Mouse (Mus musculus) layer of hippocampus, adult 9-11 months (tissue): ENCODE results near the gene Xylt1.
A peak's percentile ranks its signal among the peaks of the same experiment; 100 is the strongest.

Experiments used
- DNase-seq: peaks from one replicate; pipeline ENCODE4 v3.0.0; 2022

The Xylt1 gene

GRCm38 (mm10) chr7:117622769-117623168 is 242.0 kb downstream of the Xylt1 start:
- DNase-seq = no peak

- DNase-seq = peak; percentile 41
Measured at GRCm38 (mm10) chr7:117628791-117629190, 248.0 kb downstream of the Xylt1 start.

- DNase-seq = no peak
Measured at GRCm38 (mm10) chr7:117630657-117631056, 249.9 kb downstream of the Xylt1 start.

- no peak for DNase-seq
Measured at GRCm38 (mm10) chr7:117635584-117635983, 254.8 kb downstream of the Xylt1 start.

DNA sequence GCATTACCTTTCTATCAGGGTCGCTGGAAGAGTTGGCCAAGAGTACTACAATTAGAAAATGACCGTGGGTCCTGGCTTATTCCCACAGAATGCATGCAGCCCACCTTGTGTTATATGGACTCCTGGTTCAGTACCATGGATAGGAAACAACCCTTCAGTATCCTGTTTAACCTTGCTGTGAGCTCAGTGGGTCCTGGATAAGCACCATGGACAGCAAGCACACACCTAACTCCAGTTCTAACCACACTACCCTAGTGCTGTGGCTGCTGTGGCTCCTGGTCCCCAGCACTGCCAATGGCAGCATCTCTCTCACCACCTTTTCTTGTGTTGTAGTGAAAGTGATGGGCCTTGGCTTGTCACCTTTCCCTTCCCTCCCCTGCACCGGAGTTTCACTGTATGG is 255.9 kb downstream of the Xylt1 start:
- no peak for DNase-seq

- DNase-seq = no peak
Measured at GRCm38 (mm10) chr7:117637997-117638396, 257.2 kb downstream of the Xylt1 start.

DNA sequence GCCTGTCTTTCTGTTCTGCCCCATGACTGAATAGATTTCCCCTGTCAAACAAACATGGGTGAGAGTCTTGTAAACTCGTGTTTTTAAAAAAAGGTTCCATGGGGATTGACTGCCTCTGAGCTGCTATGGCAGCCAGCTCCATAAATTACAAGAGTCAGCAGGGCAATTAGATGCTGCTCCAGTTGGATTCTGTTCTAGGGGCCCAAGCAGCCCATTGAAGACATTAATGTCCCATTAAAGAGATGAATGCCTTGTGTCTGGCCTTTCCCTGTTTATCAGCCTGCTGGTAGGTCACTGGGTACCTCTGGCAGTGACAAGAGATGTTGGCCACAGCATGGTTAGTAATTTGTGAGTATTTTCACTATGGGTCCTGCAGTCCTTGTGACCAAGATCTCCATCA is 271.9 kb downstream of the Xylt1 start:
- DNase-seq = no peak

DNA sequence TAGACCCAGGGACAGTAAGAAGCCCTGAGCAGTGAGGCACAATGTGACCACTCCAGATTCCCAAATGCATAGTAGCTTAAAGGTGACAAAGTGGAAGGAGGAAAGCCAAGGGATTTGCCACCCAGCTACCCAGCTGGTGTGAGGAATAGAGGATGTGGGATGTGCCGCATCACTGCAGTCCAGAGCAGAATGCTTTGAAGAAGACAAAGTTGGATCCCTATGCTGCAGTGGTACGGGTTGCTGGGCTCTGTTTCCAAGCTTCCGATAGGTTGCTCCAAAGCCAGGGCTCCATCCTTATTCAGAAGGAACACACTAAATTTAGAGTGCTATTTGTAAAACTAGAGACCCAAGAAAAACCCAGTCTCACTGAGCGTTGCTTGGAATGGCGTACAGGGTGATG is 275.0 kb downstream of the Xylt1 start:
- DNase-seq = no peak

DNA sequence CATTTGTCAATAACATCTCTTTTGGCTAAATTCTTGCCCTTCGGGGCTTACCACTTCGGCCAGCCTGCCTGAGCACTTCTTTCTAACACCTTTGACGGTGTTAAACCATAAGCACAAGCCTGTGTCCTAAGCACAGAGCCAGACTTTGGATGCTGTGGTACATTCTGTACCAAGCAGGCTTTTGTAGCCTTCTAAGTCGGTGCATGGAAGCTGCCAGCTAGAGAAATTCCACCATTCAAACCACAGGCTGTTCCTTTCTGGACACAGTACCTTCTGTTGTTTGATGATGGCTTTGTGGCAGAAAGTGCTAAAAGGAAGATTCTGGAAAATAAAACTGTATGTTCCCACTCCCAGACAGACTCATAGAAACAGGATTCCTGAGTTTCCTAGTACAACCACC is 277.4 kb downstream of the Xylt1 start:
- DNase-seq = no peak

DNA sequence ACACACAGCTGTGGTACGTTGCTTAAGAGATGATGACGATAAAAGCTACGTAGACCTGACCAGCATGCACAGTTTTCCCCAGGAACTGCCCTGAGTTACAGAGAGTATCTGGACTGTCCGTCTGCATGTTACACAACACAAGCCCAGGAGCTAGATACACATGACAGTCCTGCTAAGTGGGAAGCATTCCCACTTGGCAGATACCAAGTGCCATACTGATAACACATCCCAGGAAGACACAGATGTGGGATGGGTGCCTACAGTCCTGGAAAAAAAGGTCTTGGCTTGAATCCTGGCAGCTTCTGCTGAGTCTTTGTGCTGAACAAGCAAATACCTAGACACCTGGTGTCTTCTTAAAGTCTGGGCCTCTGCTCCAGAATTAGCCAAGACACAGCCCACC is 278.0 kb downstream of the Xylt1 start:
- DNase-seq = peak; percentile 19

DNA sequence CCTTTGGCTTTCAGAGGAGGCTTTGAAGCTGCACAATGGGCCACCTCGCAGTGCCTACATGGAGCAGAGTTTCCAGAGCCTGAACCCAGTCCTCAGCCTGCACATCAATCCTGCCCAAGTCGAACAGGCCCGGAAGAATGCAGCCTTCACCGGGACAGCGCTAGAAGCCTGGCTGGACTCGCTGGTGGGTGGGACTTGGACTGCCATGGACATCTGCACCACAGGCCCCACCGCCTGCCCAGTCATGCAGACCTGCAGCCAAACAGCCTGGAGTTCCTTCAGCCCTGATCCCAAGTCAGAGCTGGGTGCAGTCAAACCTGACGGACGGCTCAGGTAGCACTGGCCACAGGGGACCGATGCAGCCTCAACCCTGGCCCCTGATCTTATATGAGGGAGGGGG is 286.5 kb downstream of the Xylt1 start:
- DNase-seq = no peak

GRCm38 (mm10) chr7:117668226-117668625 is 287.4 kb downstream of the Xylt1 start:
- DNase-seq = no peak

DNA sequence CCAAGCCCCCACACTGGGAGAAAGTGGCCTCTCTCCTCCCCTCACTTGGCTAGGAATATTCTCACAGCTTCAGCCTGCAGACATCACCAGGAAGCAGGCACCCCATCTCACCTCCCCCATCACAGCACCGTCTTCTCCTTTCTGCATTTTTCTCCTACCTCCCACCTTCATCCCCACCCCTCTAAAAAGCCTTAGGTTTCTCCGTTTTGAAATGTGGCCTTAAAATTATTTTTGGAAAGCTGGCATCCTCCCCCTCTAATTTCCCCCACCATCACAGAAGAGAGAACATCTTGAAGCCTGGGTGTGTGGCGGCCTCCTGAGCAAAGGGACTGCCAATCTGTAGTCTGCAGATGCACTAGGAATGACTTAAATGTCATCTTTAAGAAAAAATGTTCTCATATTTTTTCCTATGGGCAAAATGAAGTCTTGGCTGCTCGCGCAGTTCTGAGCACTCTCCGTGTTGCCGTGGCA is 291.4 kb downstream of the Xylt1 start:
- DNase-seq = peak; percentile 78

DNA sequence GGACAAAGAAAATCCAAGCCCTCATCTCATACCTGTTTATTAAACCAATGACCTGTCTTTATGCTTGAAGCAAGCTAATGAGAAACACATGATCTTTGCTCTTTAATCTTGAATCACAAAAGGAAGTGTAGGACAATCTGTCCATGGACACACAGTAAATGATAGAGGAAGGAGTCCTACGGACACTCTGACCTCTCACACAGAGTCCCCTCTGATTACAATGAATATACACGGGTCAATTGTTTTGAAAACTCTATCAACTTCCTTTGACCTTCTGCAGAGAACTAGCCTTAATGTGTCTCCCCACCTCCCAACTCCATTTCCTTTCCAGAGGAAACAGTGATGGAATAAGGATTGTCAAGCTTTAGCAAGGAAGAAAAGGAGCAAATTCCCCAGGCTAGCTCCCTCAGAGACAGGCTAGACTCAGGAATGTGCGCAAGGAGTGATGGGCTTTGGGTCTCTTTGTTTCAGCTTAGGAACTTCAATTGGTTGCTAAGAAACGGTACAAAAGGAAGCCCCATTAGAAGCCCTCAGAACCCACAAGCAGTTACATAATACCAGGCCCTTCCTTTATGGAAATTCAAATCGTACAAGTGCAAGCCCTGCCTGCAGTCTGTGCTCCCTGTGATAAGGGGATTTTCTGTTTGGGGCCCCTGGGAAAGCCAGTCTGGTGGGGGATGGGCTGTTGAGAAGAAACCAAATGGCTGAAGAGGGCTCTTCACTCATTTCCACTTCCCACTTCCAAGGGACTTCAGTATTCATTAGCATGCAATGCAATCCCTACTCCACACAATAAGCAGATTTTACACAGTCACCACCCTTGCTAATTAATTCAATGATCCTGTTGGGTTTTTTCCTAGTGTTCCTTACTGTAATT is 305.6 kb downstream of the Xylt1 start:
- DNase-seq = no peak

GRCm38 (mm10) chr7:117686997-117687302 is 306.2 kb downstream of the Xylt1 start:
- DNase-seq = no peak

GRCm38 (mm10) chr7:117695612-117696011 is 314.8 kb downstream of the Xylt1 start:
- no peak for DNase-seq

DNA sequence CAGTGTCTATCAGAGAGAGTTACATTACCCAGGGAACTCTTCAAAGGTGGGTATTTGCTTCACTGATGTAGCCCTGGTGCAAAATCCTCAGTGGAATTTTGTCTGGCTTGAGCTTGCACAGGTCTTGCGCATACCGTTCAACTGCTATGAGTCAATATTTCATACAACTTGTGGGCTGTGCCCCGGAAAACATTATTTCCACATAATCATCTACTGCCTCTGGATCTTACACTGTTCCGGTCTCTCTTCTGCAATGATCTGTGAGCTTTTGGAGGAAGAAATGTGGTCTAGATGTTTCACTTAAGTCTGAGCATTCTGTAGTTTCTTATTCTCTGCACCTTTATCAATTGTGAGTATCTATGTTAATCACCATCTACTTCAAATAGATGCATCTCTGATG is 316.9 kb downstream of the Xylt1 start:
- no peak for DNase-seq

DNA sequence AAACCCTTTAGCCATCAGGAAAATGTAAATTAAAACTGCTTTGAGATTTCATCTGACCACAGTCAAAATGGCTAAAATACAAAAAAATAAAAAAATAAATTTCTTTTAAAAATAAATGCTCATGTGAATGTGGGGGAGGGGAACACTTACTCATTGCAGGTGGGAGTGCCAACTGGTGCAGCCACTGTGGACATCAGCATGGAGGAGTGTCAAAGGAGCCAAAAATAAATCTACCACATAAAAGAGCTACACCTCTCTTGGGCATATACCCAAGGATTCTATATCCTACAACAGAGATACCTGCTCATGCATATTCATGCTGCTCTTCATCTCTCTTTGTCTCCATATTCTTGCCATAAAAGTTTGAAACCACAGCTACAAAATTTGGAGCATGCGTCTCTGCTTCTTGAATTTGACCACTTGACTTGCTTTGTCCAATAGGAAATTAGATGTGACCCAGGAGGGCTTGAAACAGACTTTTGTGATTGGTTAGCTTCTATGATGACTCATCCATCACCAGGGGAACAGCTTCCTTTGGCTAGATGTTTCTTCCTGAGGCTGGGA is 317.9 kb downstream of the Xylt1 start:
- no peak for DNase-seq

DNA sequence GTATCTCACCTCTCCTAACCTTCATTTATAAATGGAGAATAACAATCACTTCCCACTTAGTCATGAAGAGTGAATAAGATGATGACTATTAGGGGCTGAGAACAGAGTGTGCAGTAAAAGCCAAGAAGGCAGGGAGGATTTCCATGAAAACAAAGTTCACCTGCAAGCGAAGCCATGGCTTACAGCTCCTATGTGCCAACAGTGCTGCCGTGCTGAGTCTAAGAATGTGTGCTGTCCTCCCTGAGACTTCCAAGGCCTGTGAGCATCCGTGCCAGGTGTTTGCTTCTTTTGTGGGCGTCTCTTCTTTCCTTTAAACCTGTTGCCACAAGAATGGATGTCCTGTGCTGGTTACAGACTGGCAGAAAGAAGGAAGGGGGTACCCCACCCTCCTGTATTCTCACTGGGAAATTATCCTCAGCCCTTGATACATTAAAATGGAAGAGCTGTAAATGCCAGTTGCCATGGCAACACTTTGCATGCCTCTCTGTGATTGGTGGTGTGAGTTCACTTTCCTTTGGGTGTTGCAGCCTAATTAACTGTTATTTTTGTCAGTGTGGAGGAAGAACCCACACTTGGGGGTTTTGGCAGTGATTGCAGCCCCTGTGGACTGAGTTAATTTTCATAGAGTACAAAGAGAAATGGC is 318.7 kb downstream of the Xylt1 start:
- peak; percentile 84 for DNase-seq

DNA sequence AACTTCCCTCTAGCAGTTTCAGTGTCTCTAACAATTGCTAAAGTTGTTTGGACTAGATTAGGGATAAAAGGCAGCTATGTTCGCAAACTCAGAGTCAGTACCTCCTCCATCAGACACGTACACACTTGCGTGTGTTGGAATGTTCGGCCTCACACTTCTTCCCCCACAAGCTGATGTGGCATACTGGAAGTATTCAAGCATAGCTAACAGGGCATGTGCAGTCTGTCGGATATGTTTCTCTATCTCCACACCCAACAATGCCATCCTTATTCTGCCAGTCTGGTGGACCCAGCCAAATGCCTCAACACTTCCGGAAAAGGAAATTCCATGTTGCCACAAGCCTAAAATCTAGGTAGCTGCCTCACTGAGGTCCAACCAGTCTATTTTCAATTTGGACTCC is 319.3 kb downstream of the Xylt1 start:
- no peak for DNase-seq

DNA sequence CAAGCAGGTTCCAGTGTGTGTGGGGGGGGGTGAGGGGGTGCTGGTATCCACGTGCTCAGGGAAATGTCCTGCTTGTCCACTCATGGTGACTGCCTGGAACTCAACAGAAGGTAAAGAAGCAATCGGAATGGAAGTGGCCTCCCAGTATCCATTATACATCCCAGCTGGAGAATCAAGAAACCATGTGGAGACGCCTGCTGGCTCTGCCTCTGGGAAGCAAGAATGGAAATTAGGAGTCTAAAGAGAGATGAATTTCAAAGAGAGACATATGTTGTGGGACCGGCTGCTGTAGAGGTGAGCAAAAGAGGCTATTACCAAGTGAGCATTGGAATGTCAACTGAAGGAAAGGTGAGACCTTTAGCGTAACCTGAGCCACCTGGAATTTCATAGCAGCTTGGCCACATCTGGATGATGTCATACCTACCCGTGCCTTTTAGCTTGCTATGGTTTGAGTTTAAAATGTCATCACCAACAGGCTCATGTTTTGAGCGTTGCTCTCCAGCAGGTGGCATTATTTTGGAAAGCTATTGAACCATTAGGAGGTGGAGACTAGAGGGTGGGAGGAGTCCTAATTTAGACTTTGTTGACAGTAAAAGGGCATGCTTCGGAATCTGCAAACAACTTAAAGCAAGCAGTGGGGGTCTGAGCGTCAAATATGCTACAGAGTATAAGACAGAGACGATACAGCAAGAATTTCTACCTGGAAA is 329.3 kb downstream of the Xylt1 start:
- peak; percentile 49 for DNase-seq

GRCm38 (mm10) chr7:117716876-117717408 is 336.2 kb downstream of the Xylt1 start:
- no peak for DNase-seq

DNA sequence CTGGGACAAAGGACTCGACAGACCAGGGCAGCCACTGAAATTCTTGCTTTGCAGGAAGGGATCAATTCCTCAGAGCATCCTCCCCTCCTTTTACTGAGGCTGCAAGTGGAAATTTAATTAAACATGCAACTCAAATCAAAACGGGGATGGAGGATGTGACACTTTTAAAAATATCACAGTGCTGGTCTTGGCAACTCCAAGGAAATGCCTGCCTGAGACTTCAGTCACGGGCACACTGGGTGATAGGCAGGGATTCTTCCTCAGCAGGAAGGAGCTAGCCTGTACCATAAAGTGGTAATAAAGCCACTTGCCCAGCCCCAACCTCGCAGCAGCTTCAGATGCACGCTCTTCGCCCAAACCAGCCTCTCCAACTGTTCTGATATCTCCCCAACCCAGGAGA is 339.6 kb downstream of the Xylt1 start:
- DNase-seq = no peak
